Mouse (Mus musculus) stomach, postnatal 0 days (tissue): ENCODE measurements around the gene Psmg3.

ENCODE experiments used
- CTCF ChIP-seq: IDR thresholded peaks from 2 replicates; pipeline ENCODE4 v1.5.1; 2016; ENCODE audit warnings: antibody characterized with exemption, low read depth, mild to moderate bottlenecking, moderate library complexity
- EP300 ChIP-seq: optimal IDR thresholded peaks from 2 replicates; pipeline ENCODE3; 2016; ENCODE audit warnings: antibody characterized with exemption

- TF ChIP-seq CTCF (no peak), EP300 (no peak)
Observed at GRCm38 (mm10) chr5:139794938-139795337, 31.7 kb downstream of the Psmg3 start.
